Comparison of ENCODE assay signal across 13 mouse cellular contexts in genomic region chr3:138215395-138215989, GRCm38 (mm10). TPM values are rescaled to one million over a fixed set of nuclear protein-coding genes. Genes with fewer than 3 reads are reported as not detected.
DNase-seq lines count a peak whose midpoint lies in the region; ATAC-seq lines count a peak whose summit lies in the region.
"Had no signal": no experiment of that assay in that cellular context is flagged by ENCODE, and none has a peak within 500 bp of the region (broad histone marks: within the 10 kb centered on the region; RNA-seq: fewer than 3 reads in every experiment).

No protein-coding gene starts in this region.

- DNase-seq in heart, adult 11 months, result peak; percentile 69
- DNase-seq in heart, adult 18-20 months, result no peak
- peak; percentile 19 for DNase-seq in NIH3T3 (ENCODE audit: low read depth)
- no peak for DNase-seq in embryonic facial prominence, embryonic 11.5 days (ENCODE audit: low spot score)
- DNase-seq in kidney, adult 9 months, result no peak
- no peak for DNase-seq in urinary bladder, postnatal 4 days (ENCODE audit: low spot score in 2 of 2)
- DNase-seq: cerebellum, adult 18-20 months had no signal

- H3K9me3 ChIP-seq in embryonic facial prominence, embryonic 11.5 days (replicated peaks; ENCODE audit: control insufficient read depth, low read length), result no peaks in the 10 kb centered on the region
- H3K9me3 ChIP-seq in midbrain, embryonic 13.5 days, result no peaks in the 10 kb centered on the region
- H3K9me3 ChIP-seq in heart, embryonic 12.5 days (replicated peaks), result 0 out of 2 replicates have a peak, but pooled peaks cover 5% of the 10 kb centered on the region
- H3K9me3 ChIP-seq: limb, embryonic 12.5 days had no signal

- H3K27ac ChIP-seq in embryonic facial prominence, embryonic 11.5 days (replicated peaks; ENCODE audit: low read depth, low read length), result no peak overlapping the region
- H3K27ac ChIP-seq in midbrain, embryonic 13.5 days, result no peak overlapping the region
- no peak overlapping the region for H3K27ac ChIP-seq in heart, embryonic 12.5 days (ENCODE audit: poor library complexity, severe bottlenecking)
- H3K27ac ChIP-seq: limb, embryonic 12.5 days had no signal

- no peak overlapping the region for H3K4me3 ChIP-seq in embryonic facial prominence, embryonic 11.5 days (ENCODE audit: low read depth, low read length)
- no peak overlapping the region for H3K4me3 ChIP-seq in midbrain, embryonic 13.5 days (replicated peaks)
- H3K4me3 ChIP-seq in heart, embryonic 12.5 days, result no peak overlapping the region
- H3K4me3 ChIP-seq: limb, embryonic 12.5 days had no signal

- no peaks in the 10 kb centered on the region; the same call in 1 of the 2 replicates for H3K4me1 ChIP-seq in embryonic facial prominence, embryonic 11.5 days (ENCODE audit: control insufficient read depth, insufficient read depth, low read length)
- peaks cover 5% of the 10 kb centered on the region for H3K4me1 ChIP-seq in midbrain, embryonic 13.5 days (replicated peaks)
- H3K4me1 ChIP-seq in heart, embryonic 12.5 days (replicated peaks), result no peaks in the 10 kb centered on the region

- H3K27me3 ChIP-seq in embryonic facial prominence, embryonic 11.5 days (ENCODE audit: control insufficient read depth, insufficient read depth, low read length), result no peaks in the 10 kb centered on the region
- no peaks in the 10 kb centered on the region for H3K27me3 ChIP-seq in midbrain, embryonic 13.5 days
- H3K27me3 ChIP-seq in heart, embryonic 12.5 days (replicated peaks), result no peaks in the 10 kb centered on the region
- H3K27me3 ChIP-seq: limb, embryonic 12.5 days had no signal

- no peaks in the 10 kb centered on the region for H3K36me3 ChIP-seq in embryonic facial prominence, embryonic 11.5 days (replicated peaks; ENCODE audit: control insufficient read depth, insufficient read depth, low read depth, low read length)
- H3K36me3 ChIP-seq in midbrain, embryonic 13.5 days, result no peaks in the 10 kb centered on the region
- H3K36me3 ChIP-seq in heart, embryonic 12.5 days, result no peaks in the 10 kb centered on the region
- H3K36me3 ChIP-seq: limb, embryonic 12.5 days had no signal

- no peak for ATAC-seq in embryonic facial prominence, embryonic 11.5 days (replicated peaks; ENCODE audit: insufficient number of reproducible peaks, low FRiP score, low TSS enrichment, low read depth)
- peak; percentile 79 for ATAC-seq in midbrain, embryonic 13.5 days
- no peak for ATAC-seq in heart, embryonic 12.5 days (ENCODE audit: insufficient number of reproducible peaks, low FRiP score)

- H3K9ac ChIP-seq in embryonic facial prominence, embryonic 11.5 days (replicated peaks; ENCODE audit: low read length), result 0 out of 2 replicates have a peak overlapping the region, but pooled peaks have one; percentile 22
- no peak overlapping the region for H3K9ac ChIP-seq in midbrain, embryonic 13.5 days (replicated peaks)
- H3K9ac ChIP-seq in heart, embryonic 12.5 days, result no peak overlapping the region
- H3K9ac ChIP-seq: limb, embryonic 12.5 days had no signal

- no peak overlapping the region for H3K4me2 ChIP-seq in embryonic facial prominence, embryonic 11.5 days (ENCODE audit: low read depth, low read length)
- peak overlapping the region; percentile 9; the same call in 1 of the 2 replicates for H3K4me2 ChIP-seq in midbrain, embryonic 13.5 days (replicated peaks)
- no peak overlapping the region for H3K4me2 ChIP-seq in heart, embryonic 12.5 days
- H3K4me2 ChIP-seq: limb, embryonic 12.5 days had no signal

- WGBS in embryonic facial prominence, embryonic 11.5 days, result 47% methylated on average over 11 of the region's 11 CpGs
- WGBS in midbrain, embryonic 13.5 days, result 13% methylated on average over 11 of the region's 11 CpGs
- WGBS in heart, embryonic 12.5 days, result 61% methylated on average over 11 of the region's 11 CpGs

RNA-seq across cellular contexts. Expression of gene Adh7, which starts 2.1 kb away (rescaled TPM):
- under 1 TPM; 0.45 to 0.93 TPM for total RNA-seq in heart, adult 18-20 months (2021)
- not detected in 2 replicates for polyA plus RNA-seq in embryonic facial prominence, embryonic 11.5 days (2014; fragmentation: Nextera tagmentation; extraction: Ambion mirVana)
- 0.46 and 0.66 TPM in 2 replicates for polyA plus RNA-seq in midbrain, embryonic 13.5 days (2015; fragmentation: Nextera tagmentation; extraction: Ambion mirVana)
- polyA plus RNA-seq in heart, embryonic 12.5 days (2016; fragmentation: Nextera tagmentation; extraction: Ambion mirVana), result not detected in 2 replicates
- total RNA-seq: hematopoietic stem cell, adult 5-6 weeks had no signal
- polyA plus RNA-seq: large intestine, adult 2 months had no signal

RNA-seq across cellular contexts. Expression of gene 4930579F01Rik, which starts 21.9 kb away (rescaled TPM):
- total RNA-seq in heart, adult 18-20 months (2021), result not detected
- not detected in 2 replicates for polyA plus RNA-seq in embryonic facial prominence, embryonic 11.5 days (2014; fragmentation: Nextera tagmentation; extraction: Ambion mirVana)
- polyA plus RNA-seq in midbrain, embryonic 13.5 days (2015; fragmentation: Nextera tagmentation; extraction: Ambion mirVana), result not detected in 2 replicates
- polyA plus RNA-seq in heart, embryonic 12.5 days (2016; fragmentation: Nextera tagmentation; extraction: Ambion mirVana), result not detected in 2 replicates
- total RNA-seq: gastrocnemius, postnatal 4 days; hematopoietic stem cell, adult 5-6 weeks had no signal
- polyA plus RNA-seq: large intestine, adult 2 months; limb, embryonic 12.5 days had no signal

RNA-seq across cellular contexts. Expression of gene Adh1, which starts 45.3 kb away (rescaled TPM):
- total RNA-seq in heart, adult 18-20 months (2021), result 10 to 100 TPM; 31.3 to 42.9 TPM
- polyA plus RNA-seq in embryonic facial prominence, embryonic 11.5 days (2014; fragmentation: Nextera tagmentation; extraction: Ambion mirVana), result 0.39 TPM in 1 of 2 replicates, not detected in the other
- polyA plus RNA-seq in midbrain, embryonic 13.5 days (2015; fragmentation: Nextera tagmentation; extraction: Ambion mirVana), result 0.81 and 0.97 TPM in 2 replicates
- polyA plus RNA-seq in heart, embryonic 12.5 days (2016; fragmentation: Nextera tagmentation; extraction: Ambion mirVana), result 1.4 and 1.6 TPM in 2 replicates
- total RNA-seq: hematopoietic stem cell, adult 5-6 weeks had no signal

Comparison
In these comparisons a context has a peak if more than half of its experiments do, and no peak if none do; other contexts are left out.
1. DNase-seq: peak in heart, adult 11 months (single experiment) and NIH3T3 (single experiment); none in heart, adult 18-20 months (0 of 2), embryonic facial prominence, embryonic 11.5 days (single experiment), kidney, adult 9 months (single experiment) and urinary bladder, postnatal 4 days (0 of 2).